Mouse (Mus musculus) megakaryocyte progenitor cell, adult 5-6 weeks (primary cell): ENCODE measurements at regions not wholly inside any gene's neighbourhood (a gene's known extent, or its start where the extent isn't known, plus 50 kb on each side); places are given as distances from the start of the nearest gene placed in this dataset.
A peak's percentile ranks its signal among the peaks of the same experiment; 100 is the strongest.

Experiments
- ATAC-seq: replicated peaks from 2 replicates; pipeline ENCODE4 v1.8.0; 2016; ENCODE audit warnings: mild to moderate bottlenecking, moderate TSS enrichment, inconsistent platforms; ENCODE audit not compliant: poor library complexity

DNA sequence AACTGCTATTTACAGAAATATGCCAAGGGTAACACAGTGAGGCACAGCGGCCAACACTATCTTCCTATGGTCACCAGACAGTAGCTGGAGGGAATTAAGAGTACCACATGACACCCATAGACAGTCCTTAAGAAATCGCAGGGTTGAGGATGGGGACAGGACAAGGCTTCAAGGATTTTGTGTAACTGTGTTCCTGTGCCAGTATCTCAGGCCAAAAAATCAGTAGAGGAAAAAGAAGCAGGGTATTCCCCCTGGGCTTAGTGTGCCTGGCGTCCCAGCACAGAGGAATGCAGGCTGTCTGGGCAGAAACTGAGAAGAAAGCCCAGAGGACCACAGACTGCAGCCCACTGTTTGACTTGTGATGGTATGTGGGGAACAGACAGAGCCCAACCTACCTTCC lies 147.3 kb downstream of the Ptger3 start:
- no peak for ATAC-seq

DNA sequence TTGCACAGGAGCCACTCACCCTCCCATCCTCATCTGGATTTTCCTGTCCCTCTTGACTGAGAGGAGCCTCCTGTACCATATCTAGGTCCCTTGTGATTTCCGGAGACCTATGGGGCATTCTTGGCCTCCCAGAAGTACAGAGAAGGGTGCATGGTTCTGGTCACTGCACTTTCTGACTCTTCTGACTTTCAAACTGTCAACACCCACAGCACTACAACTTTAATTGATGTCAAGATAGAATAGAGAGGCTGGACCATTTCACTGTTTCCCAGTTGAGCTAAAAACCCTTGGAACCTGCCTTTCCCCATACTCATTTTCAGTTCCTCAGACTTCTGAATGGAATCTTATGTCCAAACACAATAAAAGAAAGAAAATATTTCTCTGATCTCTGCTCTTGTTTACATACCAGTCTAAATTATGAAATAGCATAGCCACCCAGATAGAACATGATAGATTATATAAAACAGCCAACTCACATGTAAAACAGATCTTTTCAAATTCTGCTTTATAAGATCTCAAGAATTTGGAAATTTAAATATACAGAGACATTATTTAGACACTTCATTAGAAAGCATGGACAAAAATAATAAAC lies 144.2 kb downstream of the Ptger3 start:
- ATAC-seq, result no peak

DNA sequence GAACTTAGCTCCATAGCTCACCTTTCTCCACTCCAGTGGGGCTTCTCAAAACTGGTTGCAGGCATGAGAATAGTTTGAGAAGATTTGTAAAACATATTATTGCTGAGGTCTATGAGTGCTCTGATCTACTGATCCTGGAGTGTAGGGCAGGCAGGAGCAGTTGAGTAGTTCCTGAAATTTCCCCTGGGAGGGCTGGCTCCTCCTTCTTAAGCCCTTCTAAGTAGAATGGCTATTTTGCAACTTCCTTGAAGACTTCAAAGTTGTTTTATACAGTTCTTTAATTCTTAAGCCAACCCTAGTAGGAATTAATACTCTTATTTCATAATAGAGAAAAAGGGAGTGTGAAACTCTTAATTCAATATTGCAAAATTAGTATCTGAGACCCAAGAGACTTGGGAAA lies 133.3 kb downstream of the Ptger3 start:
- peak; percentile 74 for ATAC-seq

DNA sequence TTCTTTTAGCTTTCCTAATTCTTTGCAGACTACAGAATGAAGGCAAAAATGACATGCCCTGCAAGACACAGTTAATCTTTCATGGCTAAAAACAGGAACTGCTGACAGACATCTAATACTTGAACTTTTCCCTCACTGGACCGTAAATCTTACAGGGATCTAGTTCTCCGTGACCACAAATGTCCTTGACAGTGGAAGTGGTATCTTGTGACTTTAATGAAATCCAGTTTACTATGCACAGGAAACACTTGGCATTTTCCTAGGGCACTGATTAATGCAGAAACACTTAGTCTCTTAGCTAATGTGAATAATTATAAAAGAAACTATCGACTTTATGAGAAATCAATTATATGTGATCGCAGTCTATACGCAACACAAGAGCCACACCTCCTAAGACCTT lies 131.8 kb downstream of the Ptger3 start:
- ATAC-seq, result peak; percentile 75

DNA sequence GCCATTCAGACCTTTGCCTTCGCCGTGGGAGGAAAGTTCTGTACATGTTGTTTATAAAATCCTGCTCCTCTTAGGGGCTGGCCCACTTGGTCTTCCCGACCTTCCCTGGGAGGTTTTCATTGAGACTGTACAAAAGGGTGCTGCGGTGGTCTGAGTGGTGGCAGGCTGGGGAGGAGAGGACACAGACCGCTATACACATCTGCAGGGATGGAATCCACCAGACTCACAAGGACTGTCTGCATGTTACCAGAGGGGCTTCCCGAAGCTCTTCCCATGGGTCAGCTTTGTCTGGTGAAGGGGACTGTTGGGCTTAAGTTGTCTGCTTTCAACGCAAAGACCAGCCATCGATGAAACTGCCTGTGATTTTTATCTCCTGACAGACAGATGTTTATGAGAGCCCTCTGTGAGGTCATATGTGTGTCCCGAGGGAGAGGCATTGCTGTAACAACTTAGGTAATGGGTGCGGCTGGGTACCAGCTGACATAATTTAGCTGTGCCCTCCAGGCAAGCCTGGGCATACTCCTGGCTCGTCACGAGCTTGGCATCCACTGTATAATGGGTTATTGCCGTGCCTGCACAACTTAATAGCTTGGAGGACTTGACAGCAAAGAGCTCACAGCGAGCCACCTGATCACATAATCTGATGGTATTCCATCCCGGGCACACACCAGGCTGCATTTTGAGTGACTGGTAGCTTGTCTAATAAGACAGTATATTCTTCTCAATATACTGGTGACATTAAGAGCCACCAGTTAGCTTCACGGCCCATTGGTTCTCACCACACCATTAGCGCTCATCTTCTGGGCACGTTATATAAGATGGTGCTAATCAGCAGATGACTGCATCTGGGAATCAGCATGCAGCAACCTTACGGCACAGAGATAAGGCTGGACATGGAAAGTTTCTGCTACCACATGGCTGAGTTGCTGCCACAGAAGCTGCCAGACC lies 128.7 kb downstream of the Ptger3 start:
- no peak for ATAC-seq
